Mouse (Mus musculus) stomach, postnatal 0 days (tissue): ENCODE data around the gene Rcan2.

Source experiments
- CTCF ChIP-seq: IDR thresholded peaks from 2 replicates; pipeline ENCODE4 v1.5.1; 2016; ENCODE audit warnings: antibody characterized with exemption, low read depth, mild to moderate bottlenecking, moderate library complexity
- EP300 ChIP-seq: optimal IDR thresholded peaks from 2 replicates; pipeline ENCODE3; 2016; ENCODE audit warnings: antibody characterized with exemption

DNA sequence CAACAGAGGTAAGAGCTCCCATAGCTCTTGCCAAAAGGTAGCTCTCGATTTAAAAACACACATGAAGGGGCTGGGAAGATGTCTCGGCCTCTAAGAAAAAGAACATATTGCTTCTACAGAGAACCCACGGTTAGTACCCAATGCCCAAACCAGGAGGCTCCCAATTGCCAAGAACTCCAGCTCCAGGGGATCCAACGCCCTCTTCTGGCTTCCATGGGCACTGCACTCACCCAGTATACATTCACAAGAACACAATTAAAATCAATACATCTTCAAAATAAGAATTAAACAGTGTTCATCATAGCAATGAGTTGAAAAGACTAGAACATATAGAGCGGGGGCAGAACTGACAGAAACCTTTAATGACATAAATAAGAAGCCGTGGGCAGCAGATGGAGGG is 17.2 kb downstream of the Rcan2 start:
- TF ChIP-seq CTCF (peak; percentile 46), EP300 (no peak)
